Mouse (Mus musculus): ENCODE measurements around the gene Gm38119.

GRCm38 (mm10) chr3:92778799-92779198, 39.9 kb upstream of the Gm38119 start, which contains the start of gene Lce1i:
- TF ChIP-seq CTCF (IDR thresholded peaks at IDR 0.05; ENCODE audit: low read depth) (no peak), EP300 (IDR thresholded peaks at IDR 0.05; ENCODE audit: low read depth) (no peak)

All from liver, embryonic 14.5 days (tissue).